Mouse (Mus musculus) heart, postnatal 25 days (tissue): ENCODE data around the gene Col16a1. TPM values are rescaled to one million over a fixed set of nuclear protein-coding genes. Genes with fewer than 3 reads are reported as not detected.

Experiments used
- DNase-seq: peaks from one replicate; pipeline ENCODE4 v3.0.0; 2022; ENCODE audit warnings: low spot score
- intact Hi-C: fragments of 180-260 bp; cut with DNase I; formaldehyde crosslinking; loops from one replicate; pipeline ENCODE4 v1.15.1; 2025
- total RNA-seq, 2 experiments: library from RNA; stranded (reverse); gene quantifications; 2 replicates each; pipeline ENCODE4 v1.2.3; 2021

Col16a1 gene
- total RNA-seq, 2 experiments from 2014 or later, result 9.1 to 9.3 TPM

DNA sequence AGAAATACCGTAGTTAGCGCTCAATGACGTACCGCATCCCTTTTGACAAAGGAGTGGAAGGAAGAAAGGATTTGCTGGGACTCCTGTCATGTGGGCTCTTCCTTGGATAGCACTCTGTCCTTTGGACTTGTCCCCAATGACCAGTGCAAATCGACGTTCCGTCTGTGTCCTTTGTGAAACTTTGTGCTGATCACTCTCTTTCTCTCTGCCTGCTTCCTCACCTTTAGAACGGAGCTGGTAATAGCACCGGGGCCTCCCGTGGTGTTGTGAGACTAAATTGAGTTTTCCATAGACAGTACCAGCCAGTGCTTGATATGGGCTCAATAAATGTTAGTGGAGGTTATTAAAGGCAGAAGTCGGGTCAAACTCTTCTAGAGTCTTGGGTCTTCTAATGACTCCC is 6.6 kb upstream of the Col16a1 start:
- intact Hi-C loops, result no loop called here
- no peak for DNase-seq

DNA sequence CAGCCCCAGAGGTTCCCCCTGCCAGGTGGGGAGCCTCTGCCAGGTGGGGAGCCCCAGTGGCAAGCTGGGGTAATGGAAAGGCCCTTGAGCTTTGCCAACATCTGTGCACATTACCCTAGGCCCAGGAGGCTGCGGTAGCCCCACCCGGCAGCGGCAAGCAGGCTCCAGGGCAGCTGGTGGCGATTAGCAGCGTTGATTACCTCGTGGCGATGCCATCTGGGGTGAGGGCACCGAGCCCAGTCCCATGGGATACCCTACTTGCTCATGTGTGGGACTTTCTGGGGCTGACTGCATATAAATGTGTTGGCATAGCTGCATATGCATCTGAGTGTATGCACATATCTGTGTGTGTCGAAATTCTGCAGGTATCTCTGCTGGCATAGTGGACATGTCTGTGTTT is 3.4 kb upstream of the Col16a1 start:
- intact Hi-C loops, result no loop called here
- DNase-seq, result no peak

DNA sequence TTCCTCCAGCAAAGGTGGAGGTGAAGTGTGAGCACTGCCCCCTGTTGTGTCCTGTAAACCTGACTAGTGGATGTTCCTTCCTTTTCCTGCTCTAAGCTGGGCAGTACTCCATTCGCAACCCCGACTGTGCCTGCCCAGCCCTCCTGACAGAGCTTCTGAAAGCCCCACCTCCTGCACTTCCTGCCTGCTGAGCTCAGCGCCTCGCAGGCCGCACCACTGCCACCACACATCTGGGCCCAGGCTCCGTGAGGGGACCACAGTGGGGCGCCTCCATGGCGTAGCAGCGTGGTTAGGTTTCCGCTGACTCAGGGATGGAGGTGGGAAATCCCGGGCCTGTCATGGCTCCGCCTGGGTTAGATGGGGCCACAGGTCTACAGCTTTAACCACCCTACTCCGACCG is 2.0 kb upstream of the Col16a1 start:
- DNase-seq, result peak; percentile 46
- intact Hi-C loops, result no loop called here

DNA sequence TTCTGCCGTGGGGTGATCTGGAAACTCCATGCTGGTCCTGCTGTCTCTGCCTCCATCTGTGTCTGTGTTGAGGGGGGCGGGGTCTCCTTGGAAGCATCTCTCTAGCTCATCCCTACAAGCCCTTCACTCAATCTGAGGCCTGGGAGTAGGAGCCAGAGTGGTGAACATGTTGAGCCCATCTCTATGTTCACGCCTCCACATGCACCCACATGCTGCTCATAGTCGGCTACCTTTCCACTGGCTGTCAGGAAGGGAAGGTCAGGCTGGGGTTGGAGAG is 501 bp downstream of the Col16a1 start:
- intact Hi-C loops, result no loop called here
- no peak for DNase-seq

DNA sequence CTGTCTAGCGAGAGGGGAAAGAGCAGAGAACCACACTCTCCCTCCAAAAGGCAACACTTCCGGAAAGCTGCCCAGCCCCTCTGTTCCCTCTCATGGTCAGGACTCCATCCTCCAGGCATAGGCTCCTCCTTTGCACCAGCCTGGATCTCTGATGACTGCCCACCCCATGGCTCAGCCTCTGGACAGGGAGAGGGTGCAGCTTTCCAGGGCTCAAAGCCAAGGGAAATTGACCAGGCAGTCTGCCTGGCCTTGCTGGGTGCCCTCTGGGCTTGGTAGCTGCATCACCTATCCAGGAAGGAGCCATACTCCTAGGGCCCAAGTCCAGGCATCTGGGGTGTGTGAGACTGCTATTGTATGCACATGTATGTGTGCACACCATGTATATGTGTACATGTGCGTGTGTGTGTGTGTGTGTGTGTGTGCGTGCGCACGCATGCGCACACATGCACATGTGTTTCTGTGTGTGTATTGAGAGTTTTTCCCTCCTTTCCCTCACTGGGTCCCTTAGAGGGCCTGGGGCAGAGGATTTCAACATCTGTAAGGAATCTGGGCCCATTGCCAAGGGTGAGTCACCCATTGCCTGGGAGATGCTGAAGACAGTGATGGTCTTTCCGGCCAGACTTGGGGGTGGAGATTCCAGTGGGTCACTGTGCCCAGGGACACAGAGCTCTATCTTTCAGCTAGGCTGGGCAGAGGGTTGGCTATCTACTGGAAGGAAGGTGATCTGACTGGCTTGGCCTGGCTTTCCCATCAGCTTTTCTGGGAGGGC is 2.6 kb downstream of the Col16a1 start:
- DNase-seq, result peak; percentile 65
- intact Hi-C loops, result no loop called here

DNA sequence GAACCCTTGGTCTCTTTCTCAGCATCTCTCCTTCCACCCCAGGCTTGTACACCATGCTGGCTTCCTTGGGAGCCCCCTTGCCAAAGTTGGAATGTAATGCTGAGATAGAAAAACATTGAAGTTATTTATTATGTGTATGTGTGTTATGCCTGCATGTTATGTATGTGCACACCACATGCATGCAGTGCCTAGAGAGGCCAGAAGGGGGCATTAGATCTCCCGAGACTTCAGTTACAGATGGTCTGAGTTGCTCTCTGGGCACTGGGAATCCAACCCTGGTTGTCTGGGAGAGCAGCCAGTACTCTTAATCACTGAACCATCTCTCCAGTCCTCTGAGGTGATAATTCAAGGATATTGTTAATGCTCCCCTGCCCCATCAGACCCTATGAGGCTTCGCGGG is 4.6 kb downstream of the Col16a1 start:
- intact Hi-C loops, result no loop called here

DNA sequence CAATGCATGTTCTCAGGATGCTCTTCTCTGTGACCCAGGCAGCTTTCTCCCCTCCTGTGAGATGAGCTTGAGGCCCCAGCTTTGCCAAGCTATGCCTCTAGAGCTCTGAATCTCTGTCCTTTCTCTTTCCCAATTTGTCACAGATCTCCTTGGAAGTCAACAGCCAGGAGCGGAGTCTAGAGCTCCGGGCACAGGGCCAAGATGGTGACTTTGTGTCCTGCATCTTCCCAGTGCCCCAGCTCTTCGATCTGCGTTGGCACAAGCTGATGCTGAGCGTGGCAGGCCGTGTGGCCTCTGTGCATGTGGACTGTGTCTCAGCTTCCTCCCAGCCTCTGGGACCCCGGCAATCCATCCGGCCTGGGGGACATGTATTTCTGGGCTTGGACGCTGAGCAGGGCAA is 5.5 kb downstream of the Col16a1 start:
- intact Hi-C loops, result no loop called here
- DNase-seq, result no peak

More for the DNA sequence above, 4.6 kb downstream of the Col16a1 start:
- no peak for DNase-seq

DNA sequence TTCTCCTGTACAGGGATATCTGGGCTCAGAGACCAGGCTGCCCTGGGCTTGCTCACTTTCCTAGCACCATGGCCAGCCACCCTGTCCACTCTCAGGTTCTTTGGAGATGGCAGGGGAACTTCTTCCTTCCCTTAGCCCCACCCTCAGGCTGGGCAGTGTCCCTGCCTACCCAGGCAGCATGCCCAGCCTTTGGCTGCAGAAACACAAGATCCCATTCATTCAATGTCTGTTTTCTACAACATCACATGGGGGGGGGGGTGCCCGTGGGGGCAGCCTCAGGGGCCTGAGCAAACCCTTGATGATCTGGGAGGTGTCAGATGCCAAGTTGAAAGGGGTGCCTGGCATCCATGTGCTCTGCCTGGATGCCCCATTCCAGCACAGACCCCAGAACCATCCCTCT is 7.1 kb downstream of the Col16a1 start:
- no peak for DNase-seq
- intact Hi-C loops, result no loop called here

DNA sequence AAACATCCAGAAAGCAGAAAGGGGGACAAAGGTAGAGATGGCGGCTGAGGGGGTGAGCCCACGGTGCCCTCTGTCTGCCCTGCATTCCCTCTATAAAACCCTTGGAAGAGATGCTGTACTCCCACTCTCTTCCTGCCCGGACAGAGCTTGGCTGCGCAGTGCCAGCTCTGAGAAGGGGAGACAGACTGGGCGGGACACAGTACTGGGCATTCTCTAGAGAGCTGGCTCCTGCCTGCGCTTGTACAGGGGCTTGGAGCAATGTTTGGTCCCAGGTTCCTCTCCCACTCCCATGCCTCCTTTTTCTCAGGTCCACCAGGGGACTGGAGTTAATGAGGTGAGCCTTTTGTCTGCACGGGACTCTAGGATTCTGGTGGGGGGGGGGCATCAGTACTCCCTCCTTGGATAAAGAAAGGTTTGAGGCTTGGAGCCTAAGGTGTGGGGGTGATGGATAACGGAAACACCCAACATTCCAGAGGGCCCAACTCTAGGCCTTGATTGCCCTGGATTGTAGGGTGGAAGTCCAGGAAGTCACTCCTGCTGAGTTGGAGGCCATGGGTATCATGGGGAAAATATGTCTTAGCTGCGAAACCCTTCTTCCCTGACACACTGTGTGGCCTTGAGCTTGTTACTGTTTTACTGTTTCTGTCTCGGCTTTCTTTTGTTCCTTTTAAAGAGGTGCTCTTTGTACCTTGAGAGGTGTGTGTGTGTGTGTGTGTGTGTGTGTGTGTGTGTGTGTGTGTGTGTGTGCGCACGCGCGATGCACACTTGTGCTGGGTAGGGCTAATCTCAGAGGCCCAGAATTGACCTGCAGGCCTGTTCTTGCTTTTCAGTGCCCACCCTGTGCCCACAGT is 7.7 kb downstream of the Col16a1 start:
- intact Hi-C loops, result no loop called here
- no peak for DNase-seq

DNA sequence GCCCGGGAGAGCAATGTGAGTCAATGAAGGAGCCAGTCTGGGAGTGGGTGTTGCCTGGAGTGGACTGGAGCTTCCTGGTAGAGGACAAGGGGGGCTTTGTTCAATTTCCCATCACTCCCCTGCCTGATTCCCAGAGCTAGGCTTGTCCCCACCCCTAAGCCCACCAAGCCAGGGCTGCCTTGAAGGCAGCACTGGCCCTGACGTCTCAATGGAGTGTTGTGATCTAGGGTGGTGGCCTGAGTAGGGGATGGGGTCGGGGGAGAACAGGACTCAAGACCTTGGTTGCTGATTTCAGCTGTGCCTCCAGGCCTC is 8.3 kb downstream of the Col16a1 start:
- intact Hi-C loops, result no loop called here
- DNase-seq, result no peak

DNA sequence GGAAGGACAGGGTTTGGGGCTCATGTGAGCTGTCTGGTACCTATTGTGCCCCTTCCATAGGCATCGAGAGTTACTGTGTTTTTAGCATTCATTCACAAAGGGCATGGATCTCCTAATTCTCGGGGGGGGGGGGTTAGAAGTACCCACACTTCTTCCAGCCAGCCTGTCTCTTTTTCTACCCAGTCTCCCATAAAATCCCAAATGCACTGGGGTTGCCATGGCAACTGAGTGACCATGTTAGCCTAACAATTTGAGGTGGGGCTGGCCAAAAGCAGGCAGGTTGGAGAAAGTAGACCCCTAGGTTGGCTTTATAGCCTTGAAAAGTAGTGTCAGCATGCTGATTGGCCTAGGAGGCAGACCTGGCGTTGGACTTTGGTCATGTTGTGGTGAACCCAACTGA is 8.8 kb downstream of the Col16a1 start:
- DNase-seq, result no peak
- intact Hi-C loops, result no loop called here

DNA sequence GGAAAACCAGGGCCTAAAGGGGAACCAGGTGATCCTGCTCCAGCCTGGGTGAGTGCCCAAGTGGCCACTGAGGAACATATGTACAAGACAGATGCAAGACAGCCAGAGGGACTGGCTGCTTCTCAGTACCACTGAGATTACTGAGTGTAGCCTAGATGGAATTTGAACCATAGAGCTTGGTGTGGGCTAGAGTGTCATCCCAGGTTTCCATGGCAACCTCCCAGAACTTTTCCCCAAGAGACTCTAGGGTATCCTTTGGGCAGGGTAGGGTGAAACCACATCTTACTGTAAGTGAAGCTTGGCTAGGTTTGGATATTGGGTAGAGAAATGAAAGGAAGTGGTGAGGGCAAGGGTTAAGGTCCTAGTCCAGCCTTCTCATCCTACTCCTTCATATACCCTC is 13.3 kb downstream of the Col16a1 start:
- DNase-seq, result no peak
- intact Hi-C loops, result no loop called here

DNA sequence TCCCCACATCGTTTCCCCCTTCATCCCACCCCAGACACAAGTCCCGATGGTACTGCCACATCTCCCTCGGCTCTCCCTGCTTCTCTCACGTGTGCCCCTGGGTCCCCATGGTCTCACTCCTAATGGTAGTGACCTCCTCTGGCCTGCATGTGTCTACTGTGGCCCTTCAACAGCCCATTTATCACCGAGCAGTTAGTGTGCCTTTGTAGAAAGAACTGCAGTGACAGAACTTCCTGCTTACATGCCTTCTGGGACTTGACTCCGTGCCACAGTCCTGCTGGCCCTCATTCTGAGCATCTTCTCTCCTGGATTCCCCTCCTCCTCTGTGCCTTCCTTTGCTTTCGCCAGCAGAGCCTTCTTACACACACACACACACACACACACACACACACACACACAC is 15.6 kb downstream of the Col16a1 start:
- DNase-seq, result no peak
- intact Hi-C loops, result no loop called here

DNA sequence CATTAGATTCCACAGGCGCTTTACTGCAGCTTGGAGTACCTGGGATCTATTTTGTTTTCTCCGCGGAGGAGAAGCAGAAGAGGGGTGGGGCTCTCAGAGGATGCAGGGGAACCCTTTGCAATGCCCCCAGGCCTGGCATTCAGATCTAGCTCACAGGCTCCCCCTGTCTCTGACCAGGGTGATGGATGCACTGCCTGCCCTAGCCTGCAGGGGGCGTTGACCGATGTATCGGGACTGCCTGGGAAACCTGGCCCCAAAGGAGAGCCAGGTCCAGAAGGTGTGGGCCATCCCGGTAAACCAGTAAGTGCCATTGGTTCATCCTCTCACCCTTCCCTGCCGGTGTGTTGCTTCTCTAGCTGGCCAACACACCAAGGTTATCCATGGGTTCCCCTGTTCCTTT is 19.2 kb downstream of the Col16a1 start:
- DNase-seq, result no peak

DNA sequence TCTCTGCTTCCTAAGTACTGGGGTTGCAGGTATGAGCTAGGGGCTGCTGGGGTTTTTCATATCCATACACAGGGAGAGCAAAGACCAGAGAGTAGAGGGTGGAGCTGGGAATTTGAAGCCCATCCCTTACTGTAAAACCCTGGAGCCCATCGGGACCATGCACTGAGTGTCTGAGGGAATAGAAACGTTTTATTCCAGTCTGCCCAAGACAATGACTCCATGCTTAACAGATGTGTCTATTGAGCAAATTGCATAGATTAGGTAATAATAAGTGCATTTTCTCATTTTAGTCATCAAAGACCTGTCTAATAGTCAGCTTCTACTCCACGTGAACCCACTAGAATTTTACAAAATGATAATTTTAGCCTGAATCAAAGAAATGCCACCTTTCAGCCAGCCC is 22.9 kb downstream of the Col16a1 start:
- DNase-seq, result no peak
- intact Hi-C loops, result no loop called here

More for the DNA sequence above, 19.2 kb downstream of the Col16a1 start:
- intact Hi-C loops, result no loop called here

DNA sequence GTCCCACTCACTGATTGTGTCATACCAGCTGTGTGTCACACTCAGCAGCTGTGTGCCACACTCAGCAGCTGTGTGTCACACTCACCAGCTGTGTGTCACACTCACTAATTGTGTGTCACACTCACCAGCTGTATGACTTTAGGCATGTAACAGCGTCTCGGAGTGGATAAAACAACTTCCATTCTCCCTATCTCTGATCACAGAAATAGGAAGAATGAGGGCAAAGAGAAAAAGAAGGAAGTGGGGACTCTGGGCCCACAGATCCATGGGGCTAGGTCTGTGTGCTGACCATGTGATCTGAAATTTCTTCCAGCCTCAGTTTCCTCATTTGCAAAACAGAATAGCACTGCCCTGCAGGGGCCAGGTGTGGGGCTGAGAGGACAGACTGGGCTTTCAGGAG is 24.1 kb downstream of the Col16a1 start:
- intact Hi-C loops, result no loop called here
- DNase-seq, result no peak

DNA sequence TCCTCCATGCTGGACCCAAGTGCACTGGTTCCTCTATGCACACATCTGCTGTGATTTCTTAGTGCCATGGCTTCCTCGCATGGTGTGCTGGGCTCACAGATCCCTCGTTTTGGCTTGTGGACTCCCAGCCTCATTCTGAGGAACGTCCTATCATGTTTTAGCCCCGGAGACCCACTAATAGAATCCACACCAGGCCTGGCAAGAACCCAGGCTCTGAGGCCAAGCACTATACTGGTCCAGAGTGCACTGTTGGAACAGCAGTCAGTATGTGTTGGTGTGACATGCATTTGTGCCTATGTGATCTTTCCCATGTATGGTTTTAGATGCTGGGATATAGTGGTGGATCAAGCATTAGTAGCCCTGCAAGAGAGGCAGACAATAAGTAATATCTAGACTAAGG is 25.7 kb downstream of the Col16a1 start:
- intact Hi-C loops, result no loop called here
- no peak for DNase-seq

DNA sequence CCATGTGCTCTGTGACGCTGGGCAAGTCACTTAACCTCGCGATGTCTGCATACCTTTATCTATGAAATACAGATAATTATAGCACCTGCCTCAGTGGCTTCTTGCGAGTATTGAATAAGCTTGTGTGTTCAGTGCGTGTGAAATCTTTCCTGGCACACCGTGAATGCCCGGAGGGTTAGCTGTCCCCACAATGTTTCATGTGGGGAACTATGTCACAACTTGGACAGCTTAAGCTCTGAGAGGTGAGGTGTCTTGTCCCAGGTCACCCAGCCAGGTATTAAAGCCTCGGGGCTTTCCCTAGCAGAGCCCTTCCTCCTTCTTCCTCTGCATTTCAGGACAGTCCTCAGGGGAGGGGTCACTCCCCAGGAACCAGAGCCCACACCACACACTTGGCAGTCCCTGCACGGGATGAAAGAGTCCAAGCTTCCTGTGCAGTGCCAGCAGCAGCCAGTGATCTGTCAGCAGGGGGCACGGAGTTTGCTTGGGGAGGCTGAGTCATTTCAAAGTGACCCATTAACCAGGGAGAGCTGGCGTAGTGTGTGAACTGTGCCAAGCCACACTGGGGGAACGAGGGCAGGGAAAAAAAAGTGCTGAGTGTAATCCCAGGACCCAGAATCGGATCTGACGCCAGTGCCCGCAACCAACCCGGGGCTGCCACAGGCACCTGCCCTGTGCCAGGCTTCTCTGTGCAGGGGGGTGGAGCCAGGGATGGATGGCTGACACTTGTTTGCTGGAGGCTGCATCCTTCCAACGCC is 27.3 kb downstream of the Col16a1 start:
- DNase-seq, result no peak
- intact Hi-C loops, result no loop called here

DNA sequence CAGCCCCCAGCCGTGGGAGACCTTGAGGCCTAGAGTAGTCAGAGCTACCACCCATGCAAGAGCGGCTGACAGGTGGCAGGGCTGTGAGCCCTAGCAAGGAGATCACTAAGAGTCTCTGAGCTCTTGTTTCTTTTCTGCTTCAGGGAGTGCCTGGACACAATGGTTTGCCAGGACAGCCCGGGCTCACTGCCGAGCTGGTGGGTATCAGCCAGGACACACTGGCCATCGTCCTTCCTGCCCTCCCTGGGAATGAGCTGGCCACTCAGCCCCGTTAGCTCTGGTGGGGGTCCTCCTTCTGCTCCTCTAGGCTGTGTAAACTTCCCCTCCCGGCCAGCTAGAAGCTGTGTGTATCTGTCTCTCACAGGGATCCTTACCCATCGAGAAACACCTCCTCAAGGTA is 29.2 kb downstream of the Col16a1 start:
- intact Hi-C loops, result no loop called here
- no peak for DNase-seq

DNA sequence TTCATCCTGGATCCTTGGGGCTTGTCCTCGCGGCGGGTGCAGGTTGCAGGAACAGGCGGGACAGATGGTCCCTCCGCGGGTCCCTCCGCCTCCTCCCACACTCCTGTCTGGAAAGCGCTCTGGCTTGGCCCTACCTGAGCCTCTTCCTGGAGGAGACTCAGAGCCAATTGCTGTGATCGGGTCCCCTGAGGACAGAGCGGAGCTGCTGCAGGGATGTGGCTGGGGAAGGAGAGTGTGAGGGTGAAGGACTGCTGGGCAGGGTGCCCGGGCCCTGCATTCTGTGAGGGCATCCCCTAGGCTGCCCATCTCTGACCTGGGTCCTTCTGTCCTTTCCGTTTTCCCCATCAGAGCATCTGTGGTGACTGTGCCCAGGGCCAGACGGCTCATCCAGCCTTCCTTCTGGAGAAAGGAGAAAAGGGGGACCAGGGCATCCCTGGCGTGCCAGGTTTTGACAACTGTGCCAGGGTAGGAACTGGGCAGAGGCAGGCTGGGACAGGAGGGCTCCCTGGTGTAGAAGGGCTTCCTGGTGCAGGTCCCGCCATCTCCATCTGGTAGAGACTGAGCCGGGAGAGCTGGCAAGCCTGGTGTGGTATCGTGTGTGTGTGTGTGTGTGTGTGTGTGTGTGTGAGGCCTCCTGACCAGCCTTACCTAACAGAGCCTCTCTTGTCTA is 31.3 kb downstream of the Col16a1 start:
- intact Hi-C loops, result no loop called here
- no peak for DNase-seq

DNA sequence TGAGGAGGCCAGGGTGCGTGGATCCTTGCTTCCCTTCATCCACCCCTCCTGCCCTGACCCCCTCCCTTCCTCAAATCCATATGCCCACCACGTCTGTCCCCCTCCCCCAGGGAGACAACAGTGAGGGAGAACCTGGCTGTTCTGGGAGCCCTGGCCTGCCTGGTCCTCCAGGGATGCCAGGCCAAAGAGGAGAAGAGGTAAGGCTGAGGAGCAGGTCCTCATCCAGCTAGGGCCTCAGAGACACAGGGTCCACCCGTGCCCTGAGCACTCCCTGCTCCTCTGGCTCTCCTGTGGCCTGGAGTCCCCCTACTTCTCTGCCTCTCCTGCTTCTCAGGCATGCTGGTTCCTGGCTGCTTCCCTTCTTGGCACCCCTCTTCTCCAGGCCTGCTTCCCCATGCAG is 31.9 kb downstream of the Col16a1 start:
- no peak for DNase-seq
- intact Hi-C loops, result no loop called here
